Mouse (Mus musculus) CH12.LX (cell line): ENCODE data around the gene Lin28b. TPM values are rescaled to one million over a fixed set of nuclear protein-coding genes. Genes with fewer than 3 reads are reported as not detected.

Experiments used
- DNase-seq: peaks from one replicate; pipeline ENCODE4 v3.0.0-alpha.2; 2013; ENCODE audit errors: extremely low read depth
- H3K27ac ChIP-seq: 2 replicates; pipeline ENCODE4 v1.5.1; 2012; ENCODE audit warnings: low read depth, mild to moderate bottlenecking, control low read depth, moderate library complexity; ENCODE audit not compliant: insufficient read depth
- H3K27me3 ChIP-seq: replicated peaks from 2 replicates; pipeline ENCODE3; 2012; ENCODE audit warnings: inconsistent platforms
- H3K36me3 ChIP-seq, 2 experiments: replicated peaks in 1 of 2; 2 replicates each; pipeline versions ENCODE3 to v1.6.1; 2012; ENCODE audit warnings: inconsistent platforms in 1 of 2, low read length in 1 of 2, mild to moderate bottlenecking in 1 of 2, mixed read lengths in 1 of 2, moderate library complexity in 1 of 2; ENCODE audit not compliant: control insufficient read depth in 1 of 2, insufficient read depth in 1 of 2
- H3K4me1 ChIP-seq, 2 experiments: 2 replicates each; pipeline ENCODE4 v1.6.1; 2012; ENCODE audit warnings: inconsistent platforms in 1 of 2, moderate library complexity in 1 of 2; ENCODE audit not compliant: insufficient read depth in 2 of 2, control insufficient read depth in 1 of 2
- H3K4me2 ChIP-seq: 2 replicates; pipeline ENCODE4 v1.6.1; 2012; ENCODE audit warnings: low read depth, mild to moderate bottlenecking, control low read depth; ENCODE audit not compliant: poor library complexity, insufficient read depth, severe bottlenecking
- H3K4me3 ChIP-seq, 3 experiments: fragments of 150-350 bp in 1 of 3; sonication (generic) in 1 of 3; replicated peaks in 1 of 3; 2 replicates each; pipeline versions ENCODE3 to v1.5.1; 2011 to 2012; ENCODE audit warnings: low read depth in 2 of 3, low read length in 2 of 3, mild to moderate bottlenecking in 2 of 3, moderate library complexity in 2 of 3, control low read depth in 1 of 3, improper control_type of control experiment in 1 of 3, inconsistent platforms in 1 of 3, mixed read lengths in 1 of 3; ENCODE audit not compliant: poor library complexity in 1 of 3
- H3K79me2 ChIP-seq: replicated peaks from 2 replicates; pipeline ENCODE4 v1.6.1; 2012; ENCODE audit warnings: mild to moderate bottlenecking, moderate library complexity; ENCODE audit not compliant: control insufficient read depth, poor library complexity, insufficient read depth, severe bottlenecking; ENCODE audit errors: extremely low read depth
- H3K9ac ChIP-seq: 2 replicates; pipeline ENCODE4 v1.6.1; 2012; ENCODE audit warnings: low read depth, mild to moderate bottlenecking, control low read depth, moderate library complexity; ENCODE audit not compliant: insufficient read depth
- H3K9me3 ChIP-seq: replicated peaks from 2 replicates; pipeline ENCODE3; 2012; ENCODE audit warnings: low read length, inconsistent platforms, mixed read lengths
- BHLHE40 ChIP-seq: IDR thresholded peaks from 2 replicates; pipeline ENCODE4 v1.6.1; 2011; ENCODE audit warnings: mild to moderate bottlenecking, low read depth, low read length, improper control_type of control experiment
- CHD1 ChIP-seq: IDR thresholded peaks from 2 replicates; pipeline ENCODE4 v1.6.1; 2012; ENCODE audit warnings: low read depth, low read length, improper control_type of control experiment, inconsistent platforms
- CHD2 ChIP-seq: IDR thresholded peaks from 2 replicates; pipeline ENCODE4 v1.6.1; 2011; ENCODE audit warnings: low read length, improper control_type of control experiment
- CTCF ChIP-seq, 2 experiments: IDR thresholded peaks in 1 of 2; conservative IDR thresholded peaks in 1 of 2; 2 replicates each; pipeline ENCODE4 v1.5.1; 2011 to 2012; ENCODE audit warnings: low read depth in 2 of 2, low read length in 2 of 2, improper control_type of control experiment in 1 of 2, inconsistent platforms in 1 of 2, mild to moderate bottlenecking in 1 of 2, moderate library complexity in 1 of 2
- E2F4 ChIP-seq: IDR thresholded peaks from 2 replicates; pipeline ENCODE4 v1.6.1; 2011; ENCODE audit warnings: low read depth, low read length, improper control_type of control experiment; ENCODE audit not compliant: insufficient replicate concordance
- ELF1 ChIP-seq: IDR thresholded peaks from 2 replicates; pipeline ENCODE4 v1.6.1; 2014; ENCODE audit warnings: low read depth, mild to moderate bottlenecking, inconsistent platforms, low read length, improper control_type of control experiment
- EP300 ChIP-seq: IDR thresholded peaks from 2 replicates; pipeline ENCODE4 v1.6.1; 2011; ENCODE audit warnings: low read length, improper control_type of control experiment
- ETS1 ChIP-seq: conservative IDR thresholded peaks from 2 replicates; pipeline ENCODE4 v1.6.1; 2012; ENCODE audit warnings: low read depth, mild to moderate bottlenecking, inconsistent platforms, low read length, improper control_type of control experiment, moderate library complexity
- GABPA ChIP-seq: IDR thresholded peaks from 2 replicates; pipeline ENCODE4 v1.6.1; 2012; ENCODE audit warnings: low read depth, low read length, improper control_type of control experiment, inconsistent platforms; ENCODE audit not compliant: insufficient replicate concordance
- HCFC1 ChIP-seq: IDR thresholded peaks from 2 replicates; pipeline ENCODE4 v1.6.1; 2012; ENCODE audit warnings: low read depth, mild to moderate bottlenecking, inconsistent platforms, low read length, improper control_type of control experiment
- IRF4 ChIP-seq: IDR thresholded peaks from 2 replicates; pipeline ENCODE4 v1.6.1; 2014; ENCODE audit warnings: low read depth, mild to moderate bottlenecking, inconsistent platforms, low read length, improper control_type of control experiment
- JUN ChIP-seq: IDR thresholded peaks from 2 replicates; pipeline ENCODE4 v1.6.1; 2011; ENCODE audit warnings: low read depth, mild to moderate bottlenecking, low read length, improper control_type of control experiment, moderate library complexity; ENCODE audit not compliant: insufficient read depth
- JUND ChIP-seq: conservative IDR thresholded peaks from 2 replicates; pipeline ENCODE4 v1.6.1; 2011; ENCODE audit warnings: low read depth, low read length, improper control_type of control experiment
- KAT2A ChIP-seq: IDR thresholded peaks from 2 replicates; pipeline ENCODE4 v1.6.1; 2012; ENCODE audit warnings: low read length, improper control_type of control experiment, inconsistent platforms; ENCODE audit not compliant: insufficient replicate concordance
- MAFK ChIP-seq: IDR thresholded peaks from 2 replicates; pipeline ENCODE4 v1.6.1; 2011; ENCODE audit warnings: low read length, improper control_type of control experiment; ENCODE audit not compliant: insufficient replicate concordance
- MAX ChIP-seq: IDR thresholded peaks from 2 replicates; pipeline ENCODE4 v1.6.1; 2011; ENCODE audit warnings: low read length, improper control_type of control experiment
- MAZ ChIP-seq: IDR thresholded peaks from 2 replicates; pipeline ENCODE4 v1.6.1; 2012; ENCODE audit warnings: low read depth, mild to moderate bottlenecking, inconsistent platforms, low read length, improper control_type of control experiment, moderate library complexity
- MEF2A ChIP-seq: IDR thresholded peaks from 2 replicates; pipeline ENCODE4 v1.6.1; 2014; ENCODE audit warnings: low read depth, mild to moderate bottlenecking, inconsistent platforms, low read length, improper control_type of control experiment, borderline replicate concordance
- MXI1 ChIP-seq: IDR thresholded peaks from 2 replicates; pipeline ENCODE4 v1.6.1; 2011; ENCODE audit warnings: mild to moderate bottlenecking, low read depth, low read length, improper control_type of control experiment
- MYC ChIP-seq: IDR thresholded peaks from 2 replicates; pipeline ENCODE4 v1.6.1; 2011; ENCODE audit warnings: low read depth, mild to moderate bottlenecking, improper control_type of control experiment, low read length
- NELFE ChIP-seq: IDR thresholded peaks from 2 replicates; pipeline ENCODE4 v1.6.1; 2011; ENCODE audit warnings: low read depth, low read length, improper control_type of control experiment
- NRF1 ChIP-seq: IDR thresholded peaks from 2 replicates; pipeline ENCODE4 v1.6.1; 2014; ENCODE audit warnings: low read depth, mild to moderate bottlenecking, inconsistent platforms, low read length, improper control_type of control experiment, moderate library complexity
- PAX5 ChIP-seq: IDR thresholded peaks from 2 replicates; pipeline ENCODE4 v1.6.1; 2012; ENCODE audit warnings: low read length, inconsistent platforms, mixed read lengths
- POLR2A ChIP-seq: IDR thresholded peaks from 2 replicates; pipeline ENCODE4 v1.6.1; 2011; ENCODE audit warnings: low read depth, mild to moderate bottlenecking, improper control_type of control experiment, low read length
- POLR2AphosphoS2 ChIP-seq: IDR thresholded peaks from 2 replicates; pipeline ENCODE4 v1.6.1; 2011; ENCODE audit warnings: low read depth, low read length, improper control_type of control experiment
- RAD21 ChIP-seq: IDR thresholded peaks from 2 replicates; pipeline ENCODE4 v1.6.1; 2011; ENCODE audit warnings: low read depth, mild to moderate bottlenecking, low read length, improper control_type of control experiment, moderate library complexity
- RCOR1 ChIP-seq: conservative IDR thresholded peaks from 2 replicates; pipeline ENCODE4 v1.6.1; 2012; ENCODE audit warnings: low read depth, mild to moderate bottlenecking, inconsistent platforms, low read length, improper control_type of control experiment
- SIN3A ChIP-seq: IDR thresholded peaks from 2 replicates; pipeline ENCODE4 v1.6.1; 2012; ENCODE audit warnings: low read length, improper control_type of control experiment, inconsistent platforms
- SMC3 ChIP-seq: IDR thresholded peaks from 2 replicates; pipeline ENCODE4 v1.6.1; 2011; ENCODE audit warnings: low read depth, low read length, improper control_type of control experiment
- TBP ChIP-seq: conservative IDR thresholded peaks from 2 replicates; pipeline ENCODE4 v1.6.1; 2011; ENCODE audit warnings: low read depth, low read length, improper control_type of control experiment
- TCF12 ChIP-seq: IDR thresholded peaks from 2 replicates; pipeline ENCODE4 v1.6.1; 2014; ENCODE audit warnings: low read depth, mild to moderate bottlenecking, inconsistent platforms, low read length, improper control_type of control experiment
- UBTF ChIP-seq: IDR thresholded peaks from 2 replicates; pipeline ENCODE4 v1.6.1; 2012; ENCODE audit warnings: low read depth, mild to moderate bottlenecking, inconsistent platforms, low read length, improper control_type of control experiment, moderate library complexity
- USF1 ChIP-seq: IDR thresholded peaks from 2 replicates; pipeline ENCODE4 v1.6.1; 2014; ENCODE audit warnings: low read depth, mild to moderate bottlenecking, inconsistent platforms, low read length, improper control_type of control experiment
- USF2 ChIP-seq: conservative IDR thresholded peaks from 2 replicates; pipeline ENCODE4 v1.6.1; 2011; ENCODE audit warnings: low read depth, low read length, improper control_type of control experiment
- ZC3H11A ChIP-seq: IDR thresholded peaks from 2 replicates; pipeline ENCODE4 v1.6.1; 2012; ENCODE audit warnings: low read depth, mild to moderate bottlenecking, inconsistent platforms, low read length, improper control_type of control experiment
- ZKSCAN1 ChIP-seq: IDR thresholded peaks from 2 replicates; pipeline ENCODE4 v1.6.1; 2012; ENCODE audit warnings: low read depth, inconsistent platforms, low read length, improper control_type of control experiment, borderline replicate concordance
- ZMIZ1 ChIP-seq: IDR thresholded peaks from 2 replicates; pipeline ENCODE4 v1.6.1; 2012; ENCODE audit warnings: low read depth, mild to moderate bottlenecking, inconsistent platforms, low read length, improper control_type of control experiment
- ZNF384 ChIP-seq: IDR thresholded peaks from 2 replicates; pipeline ENCODE4 v1.6.1; 2012; ENCODE audit warnings: low read depth, low read length, improper control_type of control experiment, inconsistent platforms
- dilution Hi-C: fragments of 300-500 bp; cut with MboI; formaldehyde crosslinking; loops from 2 replicates; pipeline ENCODE4 v1.14.3; 2020; ENCODE audit warnings: low sequenced_read_pairs; ENCODE audit not compliant: extremely low pct_unique_long_range_greater_than_20kb, extremely low pct_ligation_motif_present
- in situ Hi-C: fragments of 300-500 bp; cut with MboI; formaldehyde crosslinking; loops from 3 replicates; pipeline ENCODE4 v1.14.3; 2019; ENCODE audit warnings: low sequenced_read_pairs, low pct_ligation_motif_present, low pct_unique_long_range_greater_than_20kb, mixed read lengths
- polyA plus RNA-seq: library from polyadenylated mRNA; unstranded; fragments of >175 nt; gene quantifications from 2 replicates; pipeline ENCODE4 v1.2.1, GENCODE M21; 2012; ENCODE audit warnings: low read depth; ENCODE audit not compliant: insufficient read length
- total RNA-seq, 2 experiments: library from RNA; depleted of rRNA; stranded (reverse); fragments of 300-350 nt in 1 of 2; fragments of >200 nt in 1 of 2; gene quantifications; 2 replicates each; pipeline ENCODE4 v1.2.3; 2012 to 2014

Gene Lin28b
- total and polyA plus RNA-seq, 3 experiments, result 10.0 to 14.1 (median 11.6) TPM

DNA sequence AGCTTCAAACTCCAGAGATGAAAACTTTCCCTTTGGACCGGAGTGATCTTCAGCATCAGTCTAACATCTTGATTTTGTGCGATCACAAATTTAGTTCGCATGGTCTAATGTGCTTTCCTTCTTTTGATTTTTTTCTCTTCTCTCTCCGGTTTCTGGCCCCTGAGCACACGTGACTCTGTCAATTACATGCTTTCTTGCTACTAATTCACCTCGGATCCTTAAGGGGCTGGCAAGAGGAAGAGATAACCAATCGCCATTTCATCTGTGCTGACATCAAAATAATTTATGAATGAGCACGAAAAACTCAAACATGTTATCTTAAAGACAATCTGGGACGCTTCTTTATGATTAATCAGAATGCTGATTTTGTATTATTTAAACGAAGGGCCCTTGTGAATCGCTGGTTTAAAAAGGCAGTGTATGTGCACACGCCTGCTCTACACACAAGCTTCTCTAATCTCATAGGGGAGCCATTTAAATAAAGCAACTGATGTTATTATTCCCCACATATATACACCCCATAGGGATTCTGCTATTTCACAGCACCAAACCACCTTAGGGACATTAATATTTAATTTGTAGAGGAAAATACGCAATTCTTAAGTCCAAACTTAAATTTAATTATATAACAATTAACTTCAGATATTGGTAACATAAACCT lies 16.0 kb downstream of the Lin28b start:
- Histone ChIP-seq H3K4me1 (no peaks in the 10 kb centered on the region), H3K27ac (no peak overlapping the region; the same call in 1 of the 2 replicates), H3K4me3 (peak overlapping the region; percentile 53 to 78 (median 64)), H3K79me2 (peaks cover 11% of the 10 kb centered on the region), H3K9me3 (no peaks in the 10 kb centered on the region), H3K9ac (peak overlapping the region; percentile 28), H3K36me3 (no peaks in the 10 kb centered on the region), H3K27me3 (no peaks in the 10 kb centered on the region), H3K4me2 (peak overlapping the region; percentile 91)
- in situ Hi-C loops, result no loop called here
- peak; percentile 45 for DNase-seq
- dilution Hi-C loops, result no loop called here
- TF ChIP-seq SIN3A (0 out of 2 replicates have a peak, but pooled peaks have one; percentile 17), ZNF384 (peak; percentile 47; the same call in 1 of the 2 replicates), USF2 (peak; percentile 77), TBP (0 out of 2 replicates have a peak, but pooled peaks have one; percentile 33), KAT2A (no peak), RCOR1 (no peak), JUND (no peak), GABPA (no peak), ELF1 (no peak), NRF1 (no peak), ETS1 (no peak), ZKSCAN1 (no peak), E2F4 (0 out of 2 replicates have a peak, but pooled peaks have one; percentile 16), MAX (peak; percentile 89), MXI1 (peak; percentile 84), MAFK (0 out of 2 replicates have a peak, but pooled peaks have one; percentile 1), UBTF (no peak), PAX5 (no peak), EP300 (no peak), CHD1 (peak; percentile 40; the same call in 1 of the 2 replicates), NELFE (no peak), CTCF (conservative IDR thresholded peaks at IDR 0.05 in 1 of 2, IDR thresholded peaks at IDR 0.05 in 1 of 2; ENCODE audit: low read depth in 2 of 2, low read length in 2 of 2) (no peak), TCF12 (0 out of 2 replicates have a peak, but pooled peaks have one; percentile 24), BHLHE40 (peak; percentile 89), JUN (no peak), POLR2AphosphoS2 (no peak), MAZ (no peak), MYC (peak; percentile 66; the same call in 1 of the 2 replicates), ZC3H11A (no peak), SMC3 (no peak), POLR2A (no peak; the same call in 1 of the 2 replicates), CHD2 (no peak), ZMIZ1 (no peak), MEF2A (no peak), HCFC1 (no peak), USF1 (peak; percentile 79), RAD21 (no peak), IRF4 (no peak)
- TF ChIP-seq, all 38 proteins: peak for 13
